Mouse (Mus musculus) spleen, adult 2 months (tissue): ENCODE results near the gene Hist1h2ae. TPM values are rescaled to one million over a fixed set of nuclear protein-coding genes. Genes with fewer than 3 reads are reported as not detected.
A peak's percentile ranks its signal among the peaks of the same experiment; 100 is the strongest.

Experiments
- DNase-seq, 2 experiments: peaks; one replicate each; pipeline versions ENCODE4 v3.0.0 to v3.0.0-alpha.2; 2012 to 2021; ENCODE audit warnings: low spot score in 2 of 2, low read depth in 1 of 2
- H3K27ac ChIP-seq: fragments of 200-500 bp; 2 replicates; pipeline ENCODE4 v1.5.1; 2012; ENCODE audit warnings: low read length, inconsistent platforms; ENCODE audit not compliant: insufficient read depth
- H3K27me3 ChIP-seq: fragments of 200-500 bp; 2 replicates; pipeline ENCODE4 v1.6.1; 2012; ENCODE audit warnings: mild to moderate bottlenecking, moderate library complexity, low read length, inconsistent platforms; ENCODE audit not compliant: control insufficient read depth, insufficient read depth
- H3K36me3 ChIP-seq: fragments of 200-500 bp; 2 replicates; pipeline ENCODE4 v1.6.1; 2012; ENCODE audit warnings: mild to moderate bottlenecking, low read length, inconsistent platforms; ENCODE audit not compliant: control insufficient read depth, insufficient read depth
- H3K4me1 ChIP-seq: fragments of 200-500 bp; 2 replicates; pipeline ENCODE4 v1.6.1; 2011; ENCODE audit warnings: inconsistent platforms; ENCODE audit not compliant: control insufficient read depth, insufficient read depth, insufficient read length
- H3K4me3 ChIP-seq: fragments of 200-500 bp; 2 replicates; pipeline ENCODE4 v1.5.1; 2011; ENCODE audit warnings: mild to moderate bottlenecking, inconsistent platforms; ENCODE audit not compliant: insufficient read depth, insufficient read length; ENCODE audit errors: extremely low read depth
- CTCF ChIP-seq: fragments of 200-500 bp; IDR thresholded peaks from 2 replicates; pipeline ENCODE4 v1.5.1; 2011; ENCODE audit warnings: mild to moderate bottlenecking, inconsistent platforms; ENCODE audit not compliant: insufficient read depth, insufficient read length, insufficient replicate concordance; ENCODE audit errors: extremely low read depth
- POLR2A ChIP-seq: fragments of 200-500 bp; IDR thresholded peaks from 2 replicates; pipeline ENCODE4 v1.6.1; 2011; ENCODE audit warnings: low read depth, low read length, inconsistent platforms
- WGBS: fragments of 180-500 bp; shearing (Covaris S2); methylation state at CpG from one replicate; pipeline ENCODE4 v1.1.7; 2018; 5-methylcytosine and 5-hydroxymethylcytosine counted together
- polyA plus RNA-seq: library from polyadenylated mRNA; depleted of rRNA; stranded (reverse); fragments of >200 nt; gene quantifications from 2 replicates; pipeline ENCODE4 v1.2.3, GENCODE M21; 2012

Gene Hist1h2ae
- polyA plus RNA-seq, 1 experiment, result 15.5 TPM

DNA sequence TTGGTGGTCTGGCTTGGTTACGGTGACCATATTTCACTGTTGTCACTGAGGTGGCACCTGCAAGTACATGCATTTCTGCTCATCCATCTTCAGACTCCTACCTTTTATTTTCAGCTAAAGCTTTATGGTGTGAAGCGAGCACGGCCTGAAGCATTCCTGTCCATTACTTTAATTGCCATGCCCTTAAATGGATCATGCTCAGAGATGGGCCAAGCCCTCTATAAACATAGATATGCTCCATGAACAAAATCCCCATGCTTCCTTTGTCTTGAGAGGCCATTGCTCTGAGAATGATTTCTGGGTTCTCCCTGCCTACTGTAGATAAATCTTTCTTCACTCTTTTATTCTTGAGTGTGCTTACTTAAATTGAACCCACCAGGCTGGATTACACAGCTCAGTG lies 33.4 kb upstream of the Hist1h2ae start:
- TF ChIP-seq CTCF, result no peak
- TF ChIP-seq POLR2A, result no peak
- 97% methylated on average over 3 of the region's 3 CpGs for WGBS
- no peak overlapping the region for H3K27ac ChIP-seq
- no peaks in the 10 kb centered on the region for H3K27me3 ChIP-seq
- no peaks in the 10 kb centered on the region for H3K36me3 ChIP-seq
- DNase-seq, result no peak
- no peak overlapping the region for H3K4me3 ChIP-seq
- H3K4me1 ChIP-seq, result no peaks in the 10 kb centered on the region

GRCm38 (mm10) chr13:23603182-23603699 lies 32.2 kb upstream of the Hist1h2ae start:
- Histone ChIP-seq H3K27ac (no peak overlapping the region), H3K36me3 (no peaks in the 10 kb centered on the region)
- 81% methylated on average over 7 of the region's 7 CpGs for WGBS

GRCm38 (mm10) chr13:23597957-23598356 lies 26.9 kb upstream of the Hist1h2ae start:
- H3K4me3 ChIP-seq, result no peak overlapping the region

More at GRCm38 (mm10) chr13:23603182-23603699, 32.2 kb upstream of the Hist1h2ae start:
- TF ChIP-seq POLR2A (no peak), CTCF (no peak)
- Histone ChIP-seq H3K4me3 (no peak overlapping the region), H3K27me3 (no peaks in the 10 kb centered on the region), H3K4me1 (no peaks in the 10 kb centered on the region)
- no peak for DNase-seq

DNA sequence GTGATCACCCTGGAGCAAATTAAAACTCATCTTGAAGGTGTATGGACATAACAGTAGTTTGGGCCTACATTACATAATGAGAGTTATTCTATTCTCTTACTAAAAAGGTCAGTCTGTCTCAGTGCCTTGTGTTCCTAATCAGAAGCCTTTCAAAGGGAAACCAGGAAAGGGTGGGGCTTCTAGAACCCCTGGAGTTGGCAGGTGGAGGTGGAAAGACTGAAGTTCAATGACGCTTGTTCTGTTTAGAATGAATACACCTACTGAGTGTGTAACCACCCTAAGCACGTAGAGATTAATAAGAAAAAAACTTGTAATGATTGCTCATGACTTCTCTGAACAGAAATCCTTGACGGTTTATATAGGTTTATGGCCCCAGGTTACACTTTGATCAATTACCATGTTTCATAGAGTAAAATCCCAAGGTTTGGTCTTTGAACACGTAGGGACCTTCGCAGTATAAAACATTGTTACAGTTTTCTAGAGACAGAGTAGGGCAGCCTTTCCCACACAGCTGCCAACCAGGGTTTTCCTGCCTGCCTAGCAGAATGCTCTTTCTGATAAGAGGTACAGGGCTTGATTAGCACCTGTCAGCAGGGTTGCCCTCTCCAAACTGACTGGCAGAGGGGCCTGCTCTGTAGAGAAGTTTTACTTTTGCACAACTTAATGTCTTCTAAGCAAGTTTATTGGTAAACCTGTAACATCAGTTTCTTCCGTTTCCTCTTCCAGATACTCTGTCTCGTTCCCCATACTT lies 24.8 kb upstream of the Hist1h2ae start:
- 0 out of 2 replicates have a peak, but pooled peaks cover 2% of the 10 kb centered on the region for H3K4me1 ChIP-seq
- no peak for DNase-seq
- H3K27me3 ChIP-seq, result no peaks in the 10 kb centered on the region
- TF ChIP-seq CTCF (no peak), POLR2A (no peak)
- WGBS, result 85% methylated on average over 7 of the region's 7 CpGs
- no peak overlapping the region for H3K4me3 ChIP-seq
- H3K36me3 ChIP-seq, result no peaks in the 10 kb centered on the region
- no peak overlapping the region for H3K27ac ChIP-seq

More at GRCm38 (mm10) chr13:23597957-23598356, 26.9 kb upstream of the Hist1h2ae start:
- Histone ChIP-seq H3K27ac (no peak overlapping the region), H3K27me3 (no peaks in the 10 kb centered on the region), H3K4me1 (0 out of 2 replicates have a peak, but pooled peaks cover 1% of the 10 kb centered on the region), H3K36me3 (no peaks in the 10 kb centered on the region)
- peak in 1 of 2 experiments; percentile 73 for DNase-seq
- TF ChIP-seq POLR2A (no peak), CTCF (peak; percentile 70; the same call in 1 of the 2 replicates)
- whole genome bisulfite sequencing, result 9% methylated on average over 9 of the region's 9 CpGs

DNA sequence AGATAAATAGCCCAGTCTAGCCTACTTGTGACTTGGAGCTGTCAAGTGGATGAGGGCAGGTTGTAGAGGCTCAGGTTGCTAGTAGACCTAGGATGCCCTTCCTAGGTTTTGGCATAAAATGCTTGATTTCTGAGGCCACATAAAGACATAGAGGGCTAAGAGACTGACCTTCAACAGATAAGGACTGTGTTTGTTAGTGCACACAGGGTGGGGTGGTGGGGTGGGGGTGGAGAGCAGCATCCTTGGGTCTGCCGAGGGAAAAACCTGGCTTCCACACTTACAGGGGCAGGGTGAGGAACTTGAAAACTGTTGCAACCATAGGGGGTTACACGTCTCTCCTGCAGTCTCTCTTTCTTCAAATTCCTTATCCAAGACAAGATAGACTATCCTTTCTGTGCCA lies 24.2 kb upstream of the Hist1h2ae start:
- Histone ChIP-seq H3K27ac (no peak overlapping the region), H3K4me1 (0 out of 2 replicates have a peak, but pooled peaks cover 2% of the 10 kb centered on the region)
- WGBS, result 78% methylated on average over 2 of the region's 2 CpGs

DNA sequence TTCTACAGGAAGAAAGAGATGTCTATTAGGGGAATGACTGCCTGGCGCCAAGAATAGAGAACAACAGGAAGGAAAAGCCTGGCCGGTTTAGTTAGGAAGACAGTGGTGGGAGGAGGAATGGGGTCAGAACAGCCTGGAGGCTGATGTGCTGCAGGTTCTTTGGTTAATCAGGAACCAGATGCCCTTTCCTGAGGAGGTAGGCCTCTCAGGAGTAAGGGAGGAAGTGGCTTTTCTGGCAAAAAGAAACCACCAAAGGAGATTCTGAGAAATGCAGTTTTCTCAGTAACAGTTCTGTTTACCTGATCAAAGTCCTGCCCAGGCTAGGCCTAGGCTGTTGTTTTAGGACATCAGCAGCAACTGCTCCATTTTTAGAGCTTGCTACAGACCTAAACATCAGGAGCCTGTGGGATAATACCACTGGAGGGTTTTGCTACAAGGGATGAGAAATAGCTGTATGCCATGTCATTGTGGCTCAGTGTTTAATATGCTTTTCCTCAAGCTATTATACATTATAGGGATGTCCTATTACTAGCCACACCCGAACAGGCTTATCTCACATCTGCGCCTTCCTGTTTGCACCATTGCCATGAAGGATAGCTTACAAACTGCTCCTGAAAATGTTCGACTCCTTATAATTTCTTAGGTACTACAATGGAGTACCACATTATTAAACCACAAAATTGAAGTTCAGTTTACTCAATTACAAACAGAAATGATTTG lies 22.2 kb upstream of the Hist1h2ae start:
- WGBS, result 23% methylated on average over 5 of the region's 5 CpGs
- Histone ChIP-seq H3K4me1 (0 out of 2 replicates have a peak, but pooled peaks cover 2% of the 10 kb centered on the region), H3K27me3 (no peaks in the 10 kb centered on the region), H3K36me3 (no peaks in the 10 kb centered on the region), H3K4me3 (no peak overlapping the region), H3K27ac (no peak overlapping the region; the same call in 1 of the 2 replicates)
- DNase-seq, result no peak
- TF ChIP-seq POLR2A, result no peak
- no peak for TF ChIP-seq CTCF

More for the DNA sequence above, 24.2 kb upstream of the Hist1h2ae start:
- DNase-seq, result no peak
- no peak for TF ChIP-seq CTCF
- TF ChIP-seq POLR2A, result no peak
- Histone ChIP-seq H3K27me3 (no peaks in the 10 kb centered on the region), H3K36me3 (no peaks in the 10 kb centered on the region), H3K4me3 (no peak overlapping the region)
